Mouse (Mus musculus): ENCODE data around the gene Myh7. TPM values are rescaled to one million over a fixed set of nuclear protein-coding genes. Genes with fewer than 3 reads are reported as not detected.
A peak's percentile ranks its signal among the peaks of the same experiment; 100 is the strongest.

Myh7 gene
- total RNA-seq, 2 experiments from 2014 or later, result 739 to 933 TPM

GRCm38 (mm10) chr14:54944939-54945338, 49.5 kb downstream of the Myh7 start:
- no peak for DNase-seq (ENCODE audit: low spot score)

- DNase-seq (ENCODE audit: low spot score), result no peak
Measured at GRCm38 (mm10) chr14:54943971-54944370, 50.5 kb downstream of the Myh7 start.

- DNase-seq (ENCODE audit: low spot score), result no peak
Measured at GRCm38 (mm10) chr14:54942479-54942878, 51.9 kb downstream of the Myh7 start.

- no peak for DNase-seq (ENCODE audit: low spot score)
Measured at GRCm38 (mm10) chr14:54941024-54941978, 53.1 kb downstream of the Myh7 start.

GRCm38 (mm10) chr14:54940176-54940530, 54.3 kb downstream of the Myh7 start:
- no peak for DNase-seq (ENCODE audit: low spot score)

- DNase-seq (ENCODE audit: low spot score), result peak; percentile 67
Measured at GRCm38 (mm10) chr14:54939434-54940175, 54.8 kb downstream of the Myh7 start.

- no peak for DNase-seq (ENCODE audit: low spot score)
Measured at GRCm38 (mm10) chr14:54938431-54939219, 55.8 kb downstream of the Myh7 start.

GRCm38 (mm10) chr14:54937361-54938182, 56.9 kb downstream of the Myh7 start:
- no peak for DNase-seq (ENCODE audit: low spot score)

- DNase-seq (ENCODE audit: low spot score), result no peak
Measured at GRCm38 (mm10) chr14:54936831-54937160, 57.6 kb downstream of the Myh7 start.

- DNase-seq (ENCODE audit: low spot score), result no peak
Measured at GRCm38 (mm10) chr14:54935904-54936830, 58.3 kb downstream of the Myh7 start, which contains the start of gene Cmtm5. TSS of gene Cmtm5 (plus strand) at chr14:54936261.

- no peak for DNase-seq (ENCODE audit: low spot score)
Measured at GRCm38 (mm10) chr14:54932645-54933150, 61.7 kb downstream of the Myh7 start, which contains the start of gene Il25. TSS of gene Il25 (plus strand) at chr14:54932695.

GRCm38 (mm10) chr14:54930431-54930830, 64.0 kb downstream of the Myh7 start:
- DNase-seq (ENCODE audit: low spot score), result no peak

- no peak for DNase-seq (ENCODE audit: low spot score)
Measured at GRCm38 (mm10) chr14:54929801-54930200, 64.6 kb downstream of the Myh7 start.

GRCm38 (mm10) chr14:54927296-54927695, 67.1 kb downstream of the Myh7 start:
- no peak for DNase-seq (ENCODE audit: low spot score)

GRCm38 (mm10) chr14:54926401-54927158, 67.8 kb downstream of the Myh7 start:
- DNase-seq (ENCODE audit: low spot score), result peak; percentile 40

- peak; percentile 66 for DNase-seq (ENCODE audit: low spot score)
Measured at GRCm38 (mm10) chr14:54925349-54926342, 68.8 kb downstream of the Myh7 start, which contains the start of gene Efs. TSS of gene Efs (minus strand) at chr14:54926126.

GRCm38 (mm10) chr14:54924641-54925348, 69.6 kb downstream of the Myh7 start:
- DNase-seq (ENCODE audit: low spot score), result peak; percentile 58

Measured in gastrocnemius, adult 18-20 months (tissue).